In the genomic region with DNA sequence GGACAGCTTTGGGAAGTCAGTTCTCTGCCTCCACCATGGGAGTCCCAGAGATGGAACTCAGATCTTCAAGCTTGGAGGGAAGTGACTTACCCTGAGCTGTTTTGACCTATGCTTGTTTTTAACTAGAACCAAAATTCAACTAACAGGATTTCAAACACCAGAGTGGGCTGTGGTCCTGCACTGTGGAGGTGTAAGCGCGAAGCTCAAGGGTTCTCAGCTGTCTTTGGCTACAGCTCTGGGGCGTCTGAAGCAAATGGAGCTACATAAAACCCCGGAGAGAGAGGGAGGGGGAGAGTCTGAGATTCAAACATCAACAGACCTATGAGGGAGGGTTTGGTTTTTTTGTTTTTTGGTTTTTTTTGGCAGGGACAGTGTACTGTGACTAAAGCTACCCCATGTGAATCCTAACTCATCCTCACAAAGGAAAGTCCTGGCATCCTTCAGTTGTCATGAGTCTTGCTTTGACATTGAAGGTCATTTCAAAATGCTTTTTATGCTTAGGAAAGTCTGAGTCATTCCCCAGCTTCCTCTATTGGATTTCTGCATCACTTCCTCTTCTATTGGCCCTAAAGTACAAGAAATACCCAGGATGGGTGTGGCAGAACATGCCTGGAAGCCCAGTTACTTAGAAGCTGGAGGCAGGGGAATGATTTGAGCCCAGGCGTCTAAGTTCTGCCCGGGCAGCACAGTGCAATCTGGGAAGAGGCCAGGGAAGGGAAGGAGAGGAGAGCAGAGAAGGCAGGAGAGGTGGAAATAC, we compare ENCODE assay signal across 9 mouse cellular contexts. TPM values are rescaled to one million over a fixed set of nuclear protein-coding genes. Genes with fewer than 3 reads are reported as not detected.
DNase-seq lines count a peak whose midpoint lies in the region; ATAC-seq lines count a peak whose summit lies in the region.
"Had no signal": no experiment of that assay in that cellular context is flagged by ENCODE, and none has a peak within 500 bp of the region (broad histone marks: within the 10 kb centered on the region; RNA-seq: fewer than 3 reads in every experiment).

No protein-coding gene starts in this region.

- H3K4me1 ChIP-seq in heart, embryonic 12.5 days (replicated peaks): peaks cover 39% of the 10 kb centered on the region
- no peaks in the 10 kb centered on the region for H3K4me1 ChIP-seq in neural tube, embryonic 15.5 days

- H3K27ac ChIP-seq in heart, embryonic 12.5 days (ENCODE audit: poor library complexity, severe bottlenecking): peak overlapping the region; percentile 87
- H3K27ac ChIP-seq in neural tube, embryonic 15.5 days (replicated peaks): no peak overlapping the region
- H3K27ac ChIP-seq: neural tube, embryonic 12.5 days had no signal

- no peak overlapping the region for H3K4me2 ChIP-seq in heart, embryonic 12.5 days
- no peak overlapping the region for H3K4me2 ChIP-seq in neural tube, embryonic 15.5 days
- H3K4me2 ChIP-seq: neural tube, embryonic 12.5 days had no signal

- ATAC-seq in heart, embryonic 12.5 days (ENCODE audit: insufficient number of reproducible peaks, low FRiP score): peak; percentile 22; the same call in 1 of the 2 replicates
- ATAC-seq in neural tube, embryonic 15.5 days (ENCODE audit: low FRiP score): no peak

- H3K4me3 ChIP-seq in heart, embryonic 12.5 days: no peak overlapping the region
- H3K4me3 ChIP-seq in neural tube, embryonic 15.5 days (replicated peaks): no peak overlapping the region
- H3K4me3 ChIP-seq: neural tube, embryonic 12.5 days had no signal

- 43% methylated on average over 6 of the region's 6 CpGs for WGBS in heart, embryonic 12.5 days
- 76% methylated on average over 6 of the region's 6 CpGs for WGBS in neural tube, embryonic 15.5 days

- H3K9me3 ChIP-seq in heart, embryonic 12.5 days (replicated peaks): no peaks in the 10 kb centered on the region
- no peaks in the 10 kb centered on the region for H3K9me3 ChIP-seq in neural tube, embryonic 15.5 days (replicated peaks)
- H3K9me3 ChIP-seq: neural tube, embryonic 12.5 days had no signal

- no peaks in the 10 kb centered on the region for H3K36me3 ChIP-seq in heart, embryonic 12.5 days
- H3K36me3 ChIP-seq in neural tube, embryonic 15.5 days: no peaks in the 10 kb centered on the region
- H3K36me3 ChIP-seq: neural tube, embryonic 12.5 days had no signal

- intact Hi-C loops in heart, postnatal 14 days (cut with DNase I): no loop called here

- DNase-seq in heart, adult 11 months: peak; percentile 99
- no peak for DNase-seq in heart, postnatal 14 days
- DNase-seq in MN1 (ENCODE audit: low spot score): peak; percentile 60
- peak; percentile 72 to 81 for DNase-seq in lung, adult 18-20 months
- no peak for DNase-seq in right cerebral cortex, postnatal 10 days (ENCODE audit: low spot score in 2 of 2)
- DNase-seq in layer of hippocampus, postnatal 36 days: no peak

- H3K9ac ChIP-seq in heart, embryonic 12.5 days: no peak overlapping the region
- no peak overlapping the region for H3K9ac ChIP-seq in neural tube, embryonic 15.5 days (replicated peaks)
- H3K9ac ChIP-seq: neural tube, embryonic 12.5 days had no signal

- no peaks in the 10 kb centered on the region for H3K27me3 ChIP-seq in heart, embryonic 12.5 days (replicated peaks)
- no peaks in the 10 kb centered on the region for H3K27me3 ChIP-seq in neural tube, embryonic 15.5 days (replicated peaks)
- H3K27me3 ChIP-seq: neural tube, embryonic 12.5 days had no signal

RNA-seq across cellular contexts. Expression of a gene that starts 8.1 kb away (rescaled TPM):
- total RNA-seq in heart, postnatal 14 days (2021): 100 to 1,000 TPM; 161 to 165 TPM
- 65.2 and 66.9 TPM in 2 replicates for polyA plus RNA-seq in heart, embryonic 12.5 days (2016; fragmentation: Nextera tagmentation; extraction: Ambion mirVana)
- 41.4 and 42.0 TPM in 2 replicates for polyA plus RNA-seq in neural tube, embryonic 15.5 days (2015; fragmentation: Nextera tagmentation; extraction: Ambion mirVana)
- total RNA-seq in layer of hippocampus, postnatal 36 days (2021): 10 to 100 TPM; 60.8 to 61.3 TPM

RNA-seq across cellular contexts. Expression of a gene that starts 25.7 kb away (rescaled TPM):
- total RNA-seq in heart, postnatal 14 days (2021): 10 to 100 TPM; 62.5 to 63.7 TPM
- 50.8 and 51.4 TPM in 2 replicates for polyA plus RNA-seq in heart, embryonic 12.5 days (2016; fragmentation: Nextera tagmentation; extraction: Ambion mirVana)
- 102 and 109 TPM in 2 replicates for polyA plus RNA-seq in neural tube, embryonic 15.5 days (2015; fragmentation: Nextera tagmentation; extraction: Ambion mirVana)
- total RNA-seq in layer of hippocampus, postnatal 36 days (2021): 100 to 1,000 TPM; 310 TPM

RNA-seq across cellular contexts. Expression of a gene that starts 37.3 kb away (rescaled TPM):
- total RNA-seq in heart, postnatal 14 days (2021): 10 to 100 TPM; 48.3 to 57.2 TPM
- polyA plus RNA-seq in heart, embryonic 12.5 days (2016; fragmentation: Nextera tagmentation; extraction: Ambion mirVana): 4.3 and 4.9 TPM in 2 replicates
- polyA plus RNA-seq in neural tube, embryonic 15.5 days (2015; fragmentation: Nextera tagmentation; extraction: Ambion mirVana): 1.3 and 1.6 TPM in 2 replicates
- 1 to 10 TPM; 5.0 to 5.1 TPM for total RNA-seq in layer of hippocampus, postnatal 36 days (2021)

Comparison
In these comparisons a context has a peak if more than half of its experiments do, and no peak if none do; other contexts are left out.
1. DNase-seq: peak in heart, adult 11 months (single experiment), MN1 (single experiment) and lung, adult 18-20 months (2 of 2); none in heart, postnatal 14 days (0 of 2), right cerebral cortex, postnatal 10 days (0 of 2) and layer of hippocampus, postnatal 36 days (0 of 2).
2. RNA of a gene that starts 25.7 kb away (total RNA-seq): 310 TPM in layer of hippocampus, postnatal 36 days; 62.5 to 63.7 TPM in heart, postnatal 14 days; every median in the first group is over 4 times any median in the second.
3. RNA of a gene that starts 37.3 kb away (total RNA-seq): 48.3 to 57.2 TPM in heart, postnatal 14 days; 5.0 to 5.1 TPM in layer of hippocampus, postnatal 36 days; every median in the first group is over 4 times any median in the second.